Mouse (Mus musculus) macrophage (primary cell): ENCODE measurements around the gene C1qtnf6. TPM values are rescaled to one million over a fixed set of nuclear protein-coding genes. Genes with fewer than 3 reads are reported as not detected.
A peak's percentile ranks its signal among the peaks of the same experiment; 100 is the strongest.

Experiments
- H3K27ac ChIP-seq: fragments of 350-480 bp; formaldehyde crosslinking; 2 replicates; pipeline ENCODE4 v1.9.0; 2021
- H3K36me3 ChIP-seq: fragments of 350-480 bp; formaldehyde crosslinking; 2 replicates; pipeline ENCODE4 v1.9.0; 2021; ENCODE audit errors: inconsistent target
- H3K4me3 ChIP-seq: fragments of 350-480 bp; formaldehyde crosslinking; 2 replicates; pipeline ENCODE4 v1.9.0; 2021; ENCODE audit errors: inconsistent target
- H3K79me2 ChIP-seq: fragments of 350-480 bp; formaldehyde crosslinking; 2 replicates; pipeline ENCODE4 v1.9.0; 2021; ENCODE audit errors: inconsistent target
- WGBS: methylation state at CpG from one replicate; pipeline ENCODE4 v1.1.7; 2026; ENCODE audit warnings: inconsistent platforms; ENCODE audit not compliant: missing documents; 5-methylcytosine and 5-hydroxymethylcytosine counted together
- polyA plus RNA-seq: library from polyadenylated mRNA; stranded (reverse); fragments of 250-400 nt; gene quantifications from 3 replicates; pipeline ENCODE4 v1.2.4, GENCODE M21; 2018; ENCODE audit warnings: inconsistent platforms
- total RNA-seq, 78 experiments: library from RNA; depleted of rRNA; stranded (reverse); fragments of 250-400 nt; gene quantifications; 1 replicate in 9 of 78; 2 replicates in 24 of 78; 3 replicates in 43 of 78; 4 replicates in 2 of 78; pipeline ENCODE4 v1.2.4; 2018; ENCODE audit warnings: inconsistent platforms in 56 of 78

C1qtnf6 gene
- total RNA-seq (2018; cell fraction: chromatin; rRNA removed) = 1 to 10 TPM in 11 of 26 experiments, under 1 TPM in 12, not detected in 3; 0.38 to 6.8 (median 0.99) TPM
- total RNA-seq (2018; cell fraction: cytosol; rRNA removed) = 1 to 10 TPM; 2.4 to 6.5 (median 4.2) TPM
- total RNA-seq (2018; cell fraction: nucleus; rRNA removed) = 1 to 10 TPM; 1.3 to 5.2 (median 2.9) TPM
- 2.9 to 6.5 TPM (median 3.7 TPM) in 3 replicates for polyA plus RNA-seq

DNA sequence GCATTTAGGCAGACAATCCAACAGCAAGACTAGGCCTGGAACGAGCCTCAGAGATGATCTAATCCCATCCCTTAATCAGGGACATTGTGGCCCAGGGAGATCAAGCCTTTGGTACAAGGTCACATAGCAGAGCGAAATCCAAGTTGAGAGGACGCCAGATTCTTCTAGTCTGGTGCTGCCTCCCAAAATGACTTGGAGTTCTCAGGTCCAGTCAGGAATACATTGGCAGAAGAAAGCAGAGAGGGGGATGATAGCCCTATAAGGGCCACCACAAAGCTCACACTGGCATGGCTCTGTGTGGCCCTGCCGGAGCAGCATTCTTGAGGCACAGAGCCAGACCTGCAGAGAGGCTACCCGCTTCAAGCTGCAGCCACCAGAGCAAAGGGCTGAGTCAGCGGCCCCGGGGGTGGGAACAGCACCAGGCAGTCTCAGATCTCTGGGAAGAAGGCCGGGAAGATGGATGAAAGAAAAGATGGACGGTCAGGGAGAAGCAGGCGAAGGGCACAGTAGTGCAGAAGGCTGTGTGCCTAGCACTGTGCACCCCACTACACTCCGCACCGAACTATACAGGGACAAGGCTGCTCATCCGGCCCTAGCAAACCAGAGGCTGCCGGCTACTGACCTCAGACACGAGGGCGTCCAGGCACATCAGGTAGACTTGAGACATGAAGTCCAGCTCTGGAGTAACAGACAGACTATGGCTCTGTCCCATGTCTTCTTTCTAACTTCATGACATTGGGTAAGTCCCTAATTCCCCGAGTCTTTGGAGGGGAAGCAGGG lies at the start of gene C1qtnf6:
TSS of gene C1qtnf6 (minus strand) at position 746 of the 780 bp plus-strand sequence.
- no peak within 1 kb of the TSS for H3K27ac ChIP-seq
- H3K36me3 ChIP-seq = no peaks in the 10 kb centered on the region
- WGBS = 93% methylated on average over 12 of the region's 17 CpGs
- peak within 1 kb of the TSS; percentile 6; the same call in 1 of the 2 replicates for H3K4me3 ChIP-seq
- H3K79me2 ChIP-seq = no peaks in the 10 kb centered on the region

GRCm38 (mm10) chr15:78576284-78576810 lies 45.1 kb upstream of the C1qtnf6 start:
- Histone ChIP-seq H3K79me2 (peaks cover 23% of the 10 kb centered on the region), H3K36me3 (no peaks in the 10 kb centered on the region), H3K4me3 (no peak overlapping the region), H3K27ac (no peak overlapping the region)
- WGBS = 100% methylated on average over 1 of the region's 4 CpGs

DNA sequence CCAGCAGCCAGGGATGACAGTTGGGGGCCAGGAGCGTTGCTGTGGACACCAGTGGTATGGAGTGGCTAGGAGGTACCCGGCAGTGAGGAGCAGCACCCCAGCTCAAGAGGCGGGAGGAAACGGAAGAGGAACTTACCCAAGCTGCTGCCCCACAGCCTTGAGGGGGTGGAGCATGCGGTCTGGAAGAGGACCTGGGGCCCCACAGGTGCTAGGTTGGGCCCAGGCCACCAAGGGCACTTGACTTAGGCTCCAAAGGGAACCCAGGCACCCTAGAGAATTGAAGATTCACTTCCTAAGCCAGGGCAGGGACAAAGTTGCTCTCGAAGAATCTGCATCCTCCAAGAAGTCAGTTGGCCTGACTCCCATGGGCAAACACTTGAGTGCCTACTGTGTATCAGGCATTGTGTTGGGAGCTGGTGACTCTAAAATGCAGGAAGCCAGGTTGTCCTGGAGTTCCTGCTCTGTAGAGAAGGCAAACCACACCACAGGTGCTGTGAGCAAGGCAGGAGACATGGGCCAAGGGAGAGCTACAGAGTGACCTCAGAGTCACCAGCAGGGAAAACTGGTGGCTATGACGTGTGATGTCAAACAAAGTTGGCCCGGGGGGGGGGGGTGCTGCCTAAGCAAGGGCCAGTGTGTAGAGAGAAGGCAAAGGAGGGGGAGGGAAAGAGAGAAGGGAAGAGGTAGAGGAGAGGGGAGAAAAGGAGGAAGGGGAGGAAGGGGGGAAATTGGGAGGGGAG lies 41.6 kb upstream of the C1qtnf6 start, which contains the start of gene Rac2:
TSS of gene Rac2 (minus strand) at position 126 of the 740 bp plus-strand sequence.
- Histone ChIP-seq H3K79me2 (peaks cover 51% of the 10 kb centered on the region), H3K27ac (peak within 1 kb of the TSS; percentile 93), H3K36me3 (peaks cover 29% of the 10 kb centered on the region), H3K4me3 (peak within 1 kb of the TSS; percentile 98)
- WGBS = 3% methylated on average over 7 of the region's 8 CpGs

DNA sequence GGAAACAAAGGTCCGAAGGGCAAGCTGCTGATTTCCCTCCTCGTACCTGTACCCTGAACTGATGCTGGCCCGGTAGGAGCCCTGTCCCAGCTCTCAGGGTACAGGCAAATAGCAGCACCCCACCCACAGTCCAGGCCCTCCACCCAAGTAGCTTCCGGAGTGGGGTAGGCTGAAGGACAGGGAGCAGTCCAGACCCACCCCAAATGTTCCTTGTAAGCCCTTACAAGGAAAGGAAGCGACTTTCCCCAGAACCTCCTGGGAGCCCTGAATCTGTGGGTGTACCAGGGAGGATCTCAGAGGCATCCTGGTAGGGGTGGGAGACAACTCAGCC lies 41.0 kb upstream of the C1qtnf6 start:
- 0% methylated on average over 5 of the region's 5 CpGs for WGBS
- Histone ChIP-seq H3K79me2 (peaks cover 57% of the 10 kb centered on the region), H3K36me3 (peaks cover 35% of the 10 kb centered on the region), H3K4me3 (peak overlapping the region; percentile 98), H3K27ac (peak overlapping the region; percentile 93)

- WGBS = 0% methylated on average over 15 of the region's 16 CpGs
- peaks cover 59% of the 10 kb centered on the region for H3K79me2 ChIP-seq
- peaks cover 40% of the 10 kb centered on the region for H3K36me3 ChIP-seq
- H3K27ac ChIP-seq = peak overlapping the region; percentile 93
- peak overlapping the region; percentile 98 for H3K4me3 ChIP-seq
These were observed 40.5 kb upstream of the C1qtnf6 start for GRCm38 (mm10) chr15:78571554-78572269.

- WGBS = 96% methylated on average over 5 of the region's 5 CpGs
- H3K36me3 ChIP-seq = peaks cover 55% of the 10 kb centered on the region
- H3K79me2 ChIP-seq = peaks cover 63% of the 10 kb centered on the region
- no peak overlapping the region for H3K27ac ChIP-seq
- H3K4me3 ChIP-seq = no peak overlapping the region
These were observed 39.0 kb upstream of the C1qtnf6 start for GRCm38 (mm10) chr15:78570170-78570569.

DNA sequence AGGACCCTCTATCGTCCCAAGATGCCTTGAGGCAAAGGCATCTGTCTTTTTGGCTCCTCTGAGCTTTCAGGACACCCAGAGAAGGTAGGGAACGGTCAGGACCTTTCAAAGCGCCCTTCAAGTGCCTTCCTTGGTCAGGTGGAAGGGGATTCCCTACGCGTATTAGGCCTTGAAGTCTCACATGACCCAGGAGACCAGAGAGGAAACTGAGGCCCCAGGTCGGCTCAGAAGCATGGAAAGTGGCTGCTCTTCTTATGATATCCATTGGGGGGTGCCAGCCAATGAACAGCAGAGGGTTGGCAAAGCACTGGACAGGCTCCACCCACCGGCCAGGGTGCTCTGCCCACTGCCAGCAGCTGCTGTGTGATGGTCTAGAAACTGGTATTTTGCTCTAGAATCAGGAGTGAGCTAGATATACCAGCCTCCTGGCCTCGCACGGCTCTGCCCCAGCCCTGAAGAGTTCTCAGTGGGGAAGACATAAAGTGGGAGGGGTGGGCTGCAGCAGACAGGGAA lies 36.4 kb upstream of the C1qtnf6 start:
- WGBS = 84% methylated on average over 9 of the region's 9 CpGs
- Histone ChIP-seq H3K27ac (no peak overlapping the region), H3K79me2 (peaks cover 60% of the 10 kb centered on the region), H3K36me3 (peaks cover 72% of the 10 kb centered on the region), H3K4me3 (no peak overlapping the region)

- Histone ChIP-seq H3K27ac (no peak overlapping the region), H3K36me3 (peaks cover 82% of the 10 kb centered on the region), H3K4me3 (no peak overlapping the region), H3K79me2 (peaks cover 32% of the 10 kb centered on the region)
- WGBS = 80% methylated on average over 11 of the region's 11 CpGs
These were observed 33.7 kb upstream of the C1qtnf6 start for GRCm38 (mm10) chr15:78564764-78565435.

- H3K79me2 ChIP-seq = peaks cover 23% of the 10 kb centered on the region; the same call in 1 of the 2 replicates
- no peak overlapping the region for H3K4me3 ChIP-seq
- H3K36me3 ChIP-seq = peaks cover 72% of the 10 kb centered on the region
- WGBS = 14% methylated on average over 5 of the region's 5 CpGs
- peak overlapping the region; percentile 13; the same call in 1 of the 2 replicates for H3K27ac ChIP-seq
These were observed 32.7 kb upstream of the C1qtnf6 start for GRCm38 (mm10) chr15:78563937-78564336.

DNA sequence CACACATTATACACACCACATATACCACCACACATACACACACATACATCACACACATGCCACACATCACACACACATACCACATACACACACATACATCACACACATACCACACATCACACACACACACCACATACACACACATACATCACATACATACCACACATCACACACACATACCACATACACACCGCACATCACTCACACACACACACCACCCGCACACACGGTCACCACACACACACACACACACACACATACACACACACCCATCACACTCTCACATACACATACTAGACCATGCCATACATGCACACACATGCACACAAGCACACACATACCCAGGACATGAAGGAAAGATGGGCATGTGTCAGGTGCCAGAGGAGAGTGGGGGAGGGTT lies 32.1 kb upstream of the C1qtnf6 start:
- Histone ChIP-seq H3K4me3 (no peak overlapping the region), H3K27ac (no peak overlapping the region), H3K79me2 (peaks cover 17% of the 10 kb centered on the region; the same call in 1 of the 2 replicates), H3K36me3 (peaks cover 66% of the 10 kb centered on the region)
- WGBS = 87% methylated on average over 3 of the region's 3 CpGs

GRCm38 (mm10) chr15:78559141-78559979 lies 28.1 kb upstream of the C1qtnf6 start:
- 52% methylated on average over 11 of the region's 11 CpGs for WGBS
- Histone ChIP-seq H3K4me3 (no peak overlapping the region), H3K36me3 (peaks cover 26% of the 10 kb centered on the region), H3K27ac (no peak overlapping the region), H3K79me2 (no peaks in the 10 kb centered on the region)

DNA sequence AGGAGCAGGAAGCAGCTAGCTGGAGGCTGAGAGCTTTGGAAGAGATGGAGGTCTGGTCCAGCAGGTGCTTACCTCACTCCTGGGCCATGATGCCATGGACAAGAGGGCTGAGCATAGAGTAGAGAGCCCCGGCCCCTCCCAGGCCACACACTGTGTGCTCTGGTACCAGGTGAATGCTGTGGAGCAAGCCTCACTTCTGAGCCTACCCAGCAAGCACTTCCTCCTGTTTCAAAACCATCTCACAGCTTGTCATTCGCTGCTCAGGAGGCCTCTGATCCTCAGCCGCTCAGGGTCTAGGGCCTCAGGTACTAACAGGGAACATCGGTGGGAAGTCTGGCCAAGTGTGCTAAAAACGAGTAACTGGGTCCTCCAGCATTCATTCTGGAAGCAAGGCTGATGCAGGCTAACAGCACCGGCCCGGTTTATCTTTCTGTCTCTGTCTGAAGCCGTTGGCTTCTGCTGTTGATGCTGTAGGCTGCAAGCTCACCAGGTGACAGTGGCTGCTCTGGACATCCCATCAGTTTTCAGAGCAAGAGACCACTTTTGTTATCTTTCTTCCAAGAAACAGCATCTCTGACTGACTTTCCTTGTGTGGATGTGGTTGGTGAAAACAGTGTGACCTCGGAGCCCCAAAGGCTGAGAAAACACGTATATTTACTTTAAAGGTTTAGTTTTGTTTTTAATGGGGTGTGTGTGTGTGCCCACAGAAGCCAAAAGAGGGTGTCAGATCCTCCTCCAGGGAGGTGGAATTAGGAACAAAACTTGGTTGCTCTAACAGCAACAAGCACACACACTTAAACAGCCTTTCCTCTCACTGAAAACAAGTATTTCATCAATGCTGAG lies 26.7 kb upstream of the C1qtnf6 start:
- Histone ChIP-seq H3K36me3 (peaks cover 20% of the 10 kb centered on the region), H3K79me2 (no peaks in the 10 kb centered on the region), H3K4me3 (no peak overlapping the region), H3K27ac (no peak overlapping the region)
- WGBS = 45% methylated on average over 10 of the region's 10 CpGs
